Mouse (Mus musculus): ENCODE data around the gene Eaf1. TPM values are rescaled to one million over a fixed set of nuclear protein-coding genes. Genes with fewer than 3 reads are reported as not detected.

Eaf1 gene
- polyA plus RNA-seq, 1 experiment, result not detected

GRCm38 (mm10) chr14:31496241-31496646 lies 2.0 kb downstream of the Eaf1 start:
- TF ChIP-seq POLR2A (IDR thresholded peaks at IDR 0.05; ENCODE audit: insufficient read depth, low read depth, low read length) (no peak), CTCF (IDR thresholded peaks at IDR 0.05; ENCODE audit: insufficient read depth, low read depth, low read length) (no peak)
- Histone ChIP-seq H3K4me3 (ENCODE audit: insufficient read depth, low read depth, low read length) (peak overlapping the region; percentile 2; the same call in 1 of the 2 replicates), H3K27ac (ENCODE audit: insufficient read depth, low read depth, low read length) (no peak overlapping the region), H3K4me1 (ENCODE audit: control insufficient read depth, insufficient read depth, low read length) (peaks cover 10% of the 10 kb centered on the region; the same call in 1 of the 2 replicates)
- WGBS, result 17% methylated on average over 7 of the region's 7 CpGs

GRCm38 (mm10) chr14:31499526-31499925 lies 5.3 kb downstream of the Eaf1 start:
- no peak overlapping the region for H3K4me3 ChIP-seq (ENCODE audit: insufficient read depth, low read depth, low read length)
- TF ChIP-seq POLR2A (IDR thresholded peaks at IDR 0.05; ENCODE audit: insufficient read depth, low read depth, low read length) (no peak), CTCF (IDR thresholded peaks at IDR 0.05; ENCODE audit: insufficient read depth, low read depth, low read length) (no peak)
- H3K27ac ChIP-seq (ENCODE audit: insufficient read depth, low read depth, low read length), result no peak overlapping the region
- 78% methylated on average over 1 of the region's 1 CpGs for WGBS
- peaks cover 4% of the 10 kb centered on the region; the same call in 1 of the 2 replicates for H3K4me1 ChIP-seq (ENCODE audit: control insufficient read depth, insufficient read depth, low read length)

- Histone ChIP-seq H3K4me3 (ENCODE audit: insufficient read depth, low read depth, low read length) (no peak overlapping the region), H3K27ac (ENCODE audit: insufficient read depth, low read depth, low read length) (no peak overlapping the region), H3K4me1 (ENCODE audit: control insufficient read depth, insufficient read depth, low read length) (no peaks in the 10 kb centered on the region)
- WGBS, result 91% methylated on average over 13 of the region's 13 CpGs
- TF ChIP-seq POLR2A (IDR thresholded peaks at IDR 0.05; ENCODE audit: insufficient read depth, low read depth, low read length) (no peak), CTCF (IDR thresholded peaks at IDR 0.05; ENCODE audit: insufficient read depth, low read depth, low read length) (no peak)
Observed at GRCm38 (mm10) chr14:31503406-31503805, 9.2 kb downstream of the Eaf1 start.

- TF ChIP-seq POLR2A (IDR thresholded peaks at IDR 0.05; ENCODE audit: insufficient read depth, low read depth, low read length) (no peak), CTCF (IDR thresholded peaks at IDR 0.05; ENCODE audit: insufficient read depth, low read depth, low read length) (no peak)
- 95% methylated on average over 6 of the region's 6 CpGs for WGBS
- Histone ChIP-seq H3K4me3 (ENCODE audit: insufficient read depth, low read depth, low read length) (no peak overlapping the region), H3K4me1 (ENCODE audit: control insufficient read depth, insufficient read depth, low read length) (no peaks in the 10 kb centered on the region), H3K27ac (ENCODE audit: insufficient read depth, low read depth, low read length) (no peak overlapping the region)
Observed at GRCm38 (mm10) chr14:31506456-31506855, 12.3 kb downstream of the Eaf1 start.

GRCm38 (mm10) chr14:31509911-31510310 lies 15.7 kb downstream of the Eaf1 start:
- H3K4me3 ChIP-seq (ENCODE audit: insufficient read depth, low read depth, low read length), result no peak overlapping the region
- TF ChIP-seq POLR2A (IDR thresholded peaks at IDR 0.05; ENCODE audit: insufficient read depth, low read depth, low read length) (no peak), CTCF (IDR thresholded peaks at IDR 0.05; ENCODE audit: insufficient read depth, low read depth, low read length) (no peak)
- H3K27ac ChIP-seq (ENCODE audit: insufficient read depth, low read depth, low read length), result no peak overlapping the region
- no peaks in the 10 kb centered on the region for H3K4me1 ChIP-seq (ENCODE audit: control insufficient read depth, insufficient read depth, low read length)
- 89% methylated on average over 2 of the region's 2 CpGs for WGBS

- 84% methylated on average over 3 of the region's 3 CpGs for WGBS
- no peak overlapping the region for H3K27ac ChIP-seq (ENCODE audit: insufficient read depth, low read depth, low read length)
- H3K4me3 ChIP-seq (ENCODE audit: insufficient read depth, low read depth, low read length), result no peak overlapping the region
- TF ChIP-seq POLR2A (IDR thresholded peaks at IDR 0.05; ENCODE audit: insufficient read depth, low read depth, low read length), result no peak
- TF ChIP-seq CTCF (IDR thresholded peaks at IDR 0.05; ENCODE audit: insufficient read depth, low read depth, low read length), result no peak
- H3K4me1 ChIP-seq (ENCODE audit: control insufficient read depth, insufficient read depth, low read length), result no peaks in the 10 kb centered on the region
Observed at GRCm38 (mm10) chr14:31510322-31510721, 16.1 kb downstream of the Eaf1 start.

GRCm38 (mm10) chr14:31515895-31516294 lies 21.7 kb downstream of the Eaf1 start:
- no peak for TF ChIP-seq POLR2A (IDR thresholded peaks at IDR 0.05; ENCODE audit: insufficient read depth, low read depth, low read length)
- no peak for TF ChIP-seq CTCF (IDR thresholded peaks at IDR 0.05; ENCODE audit: insufficient read depth, low read depth, low read length)
- WGBS, result 93% methylated on average over 2 of the region's 2 CpGs
- Histone ChIP-seq H3K27ac (ENCODE audit: insufficient read depth, low read depth, low read length) (no peak overlapping the region), H3K4me3 (ENCODE audit: insufficient read depth, low read depth, low read length) (no peak overlapping the region), H3K4me1 (ENCODE audit: control insufficient read depth, insufficient read depth, low read length) (no peaks in the 10 kb centered on the region)

- TF ChIP-seq CTCF (IDR thresholded peaks at IDR 0.05; ENCODE audit: insufficient read depth, low read depth, low read length) (no peak), POLR2A (IDR thresholded peaks at IDR 0.05; ENCODE audit: insufficient read depth, low read depth, low read length) (no peak)
- H3K4me1 ChIP-seq (ENCODE audit: control insufficient read depth, insufficient read depth, low read length), result no peaks in the 10 kb centered on the region
- no peak overlapping the region for H3K4me3 ChIP-seq (ENCODE audit: insufficient read depth, low read depth, low read length)
- H3K27ac ChIP-seq (ENCODE audit: insufficient read depth, low read depth, low read length), result no peak overlapping the region
- WGBS, result 45% methylated on average over 3 of the region's 3 CpGs
Observed at GRCm38 (mm10) chr14:31519165-31519564, 25.0 kb downstream of the Eaf1 start.

- no peaks in the 10 kb centered on the region for H3K4me1 ChIP-seq (ENCODE audit: control insufficient read depth, insufficient read depth, low read length)
- no peak overlapping the region for H3K4me3 ChIP-seq (ENCODE audit: insufficient read depth, low read depth, low read length)
- WGBS, result 66% methylated on average over 2 of the region's 2 CpGs
- TF ChIP-seq CTCF (IDR thresholded peaks at IDR 0.05; ENCODE audit: insufficient read depth, low read depth, low read length) (no peak), POLR2A (IDR thresholded peaks at IDR 0.05; ENCODE audit: insufficient read depth, low read depth, low read length) (no peak)
- H3K27ac ChIP-seq (ENCODE audit: insufficient read depth, low read depth, low read length), result no peak overlapping the region
Observed at GRCm38 (mm10) chr14:31521318-31521717, 27.1 kb downstream of the Eaf1 start.
